Mouse (Mus musculus): ENCODE data around the gene Mgl2. TPM values are rescaled to one million over a fixed set of nuclear protein-coding genes. Genes with fewer than 3 reads are reported as not detected.
A peak's percentile ranks its signal among the peaks of the same experiment; 100 is the strongest.

Mgl2 gene
- polyA plus RNA-seq, 2 experiments = 0.61 to 1.1 TPM

DNA sequence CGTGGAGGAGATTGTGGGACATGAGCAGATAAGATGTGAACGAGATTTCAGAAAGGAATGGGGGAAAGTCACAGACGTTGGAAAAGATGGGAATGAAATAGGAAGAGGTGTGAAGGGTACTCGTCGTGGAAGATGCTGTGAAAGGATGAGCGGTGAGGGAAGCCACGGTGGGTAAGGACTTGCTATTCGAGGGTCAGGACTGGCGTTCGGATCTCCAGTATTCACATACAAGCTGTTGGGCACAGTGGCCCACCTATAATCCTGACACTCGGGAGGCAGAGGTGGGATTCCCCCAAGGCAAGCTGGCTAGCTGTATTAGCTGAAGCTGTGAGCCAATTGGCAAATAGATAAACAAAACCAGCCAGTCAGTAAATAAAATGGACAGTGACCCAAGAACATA is 48.6 kb downstream of the Mgl2 start:
- H3K9me3 ChIP-seq (ENCODE audit: control insufficient read depth, low read length) = no peaks in the 10 kb centered on the region
- no peak overlapping the region for H3K4me3 ChIP-seq (replicated peaks; ENCODE audit: low read length)
- H3K4me2 ChIP-seq (replicated peaks; ENCODE audit: low read depth, low read length, severe bottlenecking) = no peak overlapping the region
- 79% methylated on average over 11 of the region's 11 CpGs for WGBS
- no peak overlapping the region for H3K9ac ChIP-seq (ENCODE audit: low read depth, low read length, severe bottlenecking)
- H3K27ac ChIP-seq (replicated peaks; ENCODE audit: low read depth, low read length) = no peak overlapping the region
- DNase-seq (ENCODE audit: low spot score) (no peak), ATAC-seq (ENCODE audit: low FRiP score, low read depth) (no peak)
- no peaks in the 10 kb centered on the region for H3K27me3 ChIP-seq (ENCODE audit: control insufficient read depth, insufficient read depth, low read length)
- H3K4me1 ChIP-seq (ENCODE audit: control insufficient read depth, insufficient read depth, low read length) = no peaks in the 10 kb centered on the region
- no peak for TF ChIP-seq POLR2A (IDR thresholded peaks at IDR 0.05; ENCODE audit: borderline replicate concordance, extremely low read depth, insufficient read depth, insufficient read length)
- H3K36me3 ChIP-seq (ENCODE audit: control insufficient read depth, insufficient read depth, low read length) = no peaks in the 10 kb centered on the region

DNA sequence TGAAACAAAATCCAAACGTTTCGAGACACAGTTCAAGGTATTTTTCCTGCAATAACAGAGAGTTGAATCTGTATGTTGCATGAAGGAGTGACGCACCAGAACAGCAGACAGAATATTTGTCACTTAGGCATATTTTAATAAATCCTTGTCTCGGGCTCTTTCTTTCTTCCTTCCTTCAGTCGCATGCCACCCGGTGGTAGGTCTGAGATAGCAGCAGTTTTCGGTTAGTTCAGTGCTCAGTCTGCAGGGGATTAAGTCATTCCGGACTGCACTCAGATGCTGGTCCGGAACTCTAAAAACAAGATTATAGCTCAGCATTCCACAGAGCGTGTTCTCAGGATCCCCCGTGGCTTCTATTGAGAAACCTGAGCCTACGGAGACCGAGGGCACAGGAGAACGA is 49.3 kb downstream of the Mgl2 start:
- peak overlapping the region; percentile 11 for H3K4me2 ChIP-seq (replicated peaks; ENCODE audit: low read depth, low read length, severe bottlenecking)
- TF ChIP-seq POLR2A (IDR thresholded peaks at IDR 0.05; ENCODE audit: borderline replicate concordance, extremely low read depth, insufficient read depth, insufficient read length) = no peak

GRCm38 (mm10) chr11:70180496-70180895 is 50.4 kb downstream of the Mgl2 start:
- Histone ChIP-seq H3K27me3 (ENCODE audit: control insufficient read depth, insufficient read depth, low read length) (no peaks in the 10 kb centered on the region), H3K4me2 (replicated peaks; ENCODE audit: low read depth, low read length, severe bottlenecking) (no peak overlapping the region), H3K4me3 (replicated peaks; ENCODE audit: low read length) (no peak overlapping the region), H3K36me3 (ENCODE audit: control insufficient read depth, insufficient read depth, low read length) (no peaks in the 10 kb centered on the region), H3K9ac (ENCODE audit: low read depth, low read length, severe bottlenecking) (no peak overlapping the region), H3K9me3 (ENCODE audit: control insufficient read depth, low read length) (no peaks in the 10 kb centered on the region), H3K27ac (replicated peaks; ENCODE audit: low read depth, low read length) (no peak overlapping the region), H3K4me1 (ENCODE audit: control insufficient read depth, insufficient read depth, low read length) (no peaks in the 10 kb centered on the region)
- DNase-seq (ENCODE audit: low spot score) (no peak), ATAC-seq (ENCODE audit: low FRiP score, low read depth) (no peak)
- 88% methylated on average over 4 of the region's 4 CpGs for WGBS
- no peak for TF ChIP-seq POLR2A (IDR thresholded peaks at IDR 0.05; ENCODE audit: borderline replicate concordance, extremely low read depth, insufficient read depth, insufficient read length)

More for the DNA sequence above, 49.3 kb downstream of the Mgl2 start:
- no peaks in the 10 kb centered on the region for H3K4me1 ChIP-seq (ENCODE audit: control insufficient read depth, insufficient read depth, low read length)
- no peak overlapping the region for H3K9ac ChIP-seq (ENCODE audit: low read depth, low read length, severe bottlenecking)
- H3K27me3 ChIP-seq (ENCODE audit: control insufficient read depth, insufficient read depth, low read length) = no peaks in the 10 kb centered on the region
- H3K4me3 ChIP-seq (replicated peaks; ENCODE audit: low read length) = no peak overlapping the region
- DNase-seq (ENCODE audit: low spot score) = peak; percentile 14
- ATAC-seq (ENCODE audit: low FRiP score, low read depth) = no peak; the same call in 1 of the 2 replicates
- no peaks in the 10 kb centered on the region for H3K36me3 ChIP-seq (ENCODE audit: control insufficient read depth, insufficient read depth, low read length)
- H3K9me3 ChIP-seq (ENCODE audit: control insufficient read depth, low read length) = no peaks in the 10 kb centered on the region
- 30% methylated on average over 14 of the region's 14 CpGs for WGBS
- H3K27ac ChIP-seq (replicated peaks; ENCODE audit: low read depth, low read length) = no peak overlapping the region

- ATAC-seq (ENCODE audit: low FRiP score, low read depth) (no peak), DNase-seq (ENCODE audit: low spot score) (no peak)
- Histone ChIP-seq H3K9ac (ENCODE audit: low read depth, low read length, severe bottlenecking) (no peak overlapping the region), H3K36me3 (ENCODE audit: control insufficient read depth, insufficient read depth, low read length) (no peaks in the 10 kb centered on the region), H3K27ac (replicated peaks; ENCODE audit: low read depth, low read length) (no peak overlapping the region), H3K4me1 (ENCODE audit: control insufficient read depth, insufficient read depth, low read length) (no peaks in the 10 kb centered on the region), H3K4me3 (replicated peaks; ENCODE audit: low read length) (no peak overlapping the region), H3K9me3 (ENCODE audit: control insufficient read depth, low read length) (no peaks in the 10 kb centered on the region), H3K4me2 (replicated peaks; ENCODE audit: low read depth, low read length, severe bottlenecking) (no peak overlapping the region), H3K27me3 (ENCODE audit: control insufficient read depth, insufficient read depth, low read length) (no peaks in the 10 kb centered on the region)
- 68% methylated on average over 7 of the region's 7 CpGs for WGBS
- no peak for TF ChIP-seq POLR2A (IDR thresholded peaks at IDR 0.05; ENCODE audit: borderline replicate concordance, extremely low read depth, insufficient read depth, insufficient read length)
Observed at GRCm38 (mm10) chr11:70185120-70185519, 55.0 kb downstream of the Mgl2 start.

Other genes with a start within 250 kb of the Mgl2 start
- gene Kctd11, start 248.9 kb upstream of the Mgl2 start, polyA plus RNA-seq (2012; rRNA removed) = 5.1 and 5.3 TPM in 2 replicates
- gene Kctd11, start 248.9 kb upstream of the Mgl2 start, polyA plus RNA-seq (2014; fragmentation: Nextera tagmentation; extraction: Ambion mirVana) = 6.0 and 6.5 TPM in 2 replicates
- gene Acap1, start 234.8 kb upstream of the Mgl2 start, polyA plus RNA-seq (2012; rRNA removed) = 2.1 and 2.2 TPM in 2 replicates
- 2.1 TPM in 2 replicates for gene Acap1, start 234.8 kb upstream of the Mgl2 start, polyA plus RNA-seq (2014; fragmentation: Nextera tagmentation; extraction: Ambion mirVana)
- 8.6 and 8.9 TPM in 2 replicates for gene 2810408A11Rik, start 229.3 kb upstream of the Mgl2 start, polyA plus RNA-seq (2012; rRNA removed)
- 8.9 and 12.3 TPM in 2 replicates for gene 2810408A11Rik, start 229.3 kb upstream of the Mgl2 start, polyA plus RNA-seq (2014; fragmentation: Nextera tagmentation; extraction: Ambion mirVana)
- gene Neurl4, start 229.3 kb upstream of the Mgl2 start, polyA plus RNA-seq (2012; rRNA removed) = 74.3 and 74.6 TPM in 2 replicates
- gene Neurl4, start 229.3 kb upstream of the Mgl2 start, polyA plus RNA-seq (2014; fragmentation: Nextera tagmentation; extraction: Ambion mirVana) = 11.4 and 15.0 TPM in 2 replicates
- 94.0 and 110 TPM in 2 replicates for gene Gps2, start 216.4 kb upstream of the Mgl2 start, polyA plus RNA-seq (2012; rRNA removed)
- gene Gps2, start 216.4 kb upstream of the Mgl2 start, polyA plus RNA-seq (2014; fragmentation: Nextera tagmentation; extraction: Ambion mirVana) = 67.3 and 74.4 TPM in 2 replicates
- 1,009 and 1,079 TPM in 2 replicates for gene Eif5a, start 208.4 kb upstream of the Mgl2 start, polyA plus RNA-seq (2012; rRNA removed)
- 1,556 and 1,603 TPM in 2 replicates for gene Eif5a, start 208.4 kb upstream of the Mgl2 start, polyA plus RNA-seq (2014; fragmentation: Nextera tagmentation; extraction: Ambion mirVana)
- 70.1 and 92.8 TPM in 2 replicates for gene Ybx2, start 194.5 kb upstream of the Mgl2 start, polyA plus RNA-seq (2012; rRNA removed)
- 7.2 and 10.2 TPM in 2 replicates for gene Ybx2, start 194.5 kb upstream of the Mgl2 start, polyA plus RNA-seq (2014; fragmentation: Nextera tagmentation; extraction: Ambion mirVana)
- gene Slc2a4, start 182.1 kb upstream of the Mgl2 start, polyA plus RNA-seq (2012; rRNA removed) = 31.0 and 40.4 TPM in 2 replicates
- gene Slc2a4, start 182.1 kb upstream of the Mgl2 start, polyA plus RNA-seq (2014; fragmentation: Nextera tagmentation; extraction: Ambion mirVana) = 19.3 and 20.9 TPM in 2 replicates
- 6.3 and 8.7 TPM in 2 replicates for gene Cldn7, start 165.6 kb upstream of the Mgl2 start, polyA plus RNA-seq (2012; rRNA removed)
- gene Cldn7, start 165.6 kb upstream of the Mgl2 start, polyA plus RNA-seq (2014; fragmentation: Nextera tagmentation; extraction: Ambion mirVana) = 6.1 and 7.6 TPM in 2 replicates
- 117 and 125 TPM in 2 replicates for gene Ctdnep1, start 149.2 kb upstream of the Mgl2 start, polyA plus RNA-seq (2012; rRNA removed)
- gene Ctdnep1, start 149.2 kb upstream of the Mgl2 start, polyA plus RNA-seq (2014; fragmentation: Nextera tagmentation; extraction: Ambion mirVana) = 38.3 and 40.1 TPM in 2 replicates
- gene Elp5, start 147.8 kb upstream of the Mgl2 start, polyA plus RNA-seq (2012; rRNA removed) = 101 and 111 TPM in 2 replicates
- gene Elp5, start 147.8 kb upstream of the Mgl2 start, polyA plus RNA-seq (2014; fragmentation: Nextera tagmentation; extraction: Ambion mirVana) = 118 and 122 TPM in 2 replicates
- 431 and 477 TPM in 2 replicates for gene Gabarap, start 139.2 kb upstream of the Mgl2 start, polyA plus RNA-seq (2012; rRNA removed)
- gene Gabarap, start 139.2 kb upstream of the Mgl2 start, polyA plus RNA-seq (2014; fragmentation: Nextera tagmentation; extraction: Ambion mirVana) = 574 and 593 TPM in 2 replicates
- gene Phf23, start 134.6 kb upstream of the Mgl2 start, polyA plus RNA-seq (2012; rRNA removed) = 66.7 and 69.2 TPM in 2 replicates
- 51.7 and 60.5 TPM in 2 replicates for gene Phf23, start 134.6 kb upstream of the Mgl2 start, polyA plus RNA-seq (2014; fragmentation: Nextera tagmentation; extraction: Ambion mirVana)
- gene Dvl2, start 129.7 kb upstream of the Mgl2 start, polyA plus RNA-seq (2012; rRNA removed) = 65.4 and 81.0 TPM in 2 replicates
- gene Dvl2, start 129.7 kb upstream of the Mgl2 start, polyA plus RNA-seq (2014; fragmentation: Nextera tagmentation; extraction: Ambion mirVana) = 40.3 and 47.0 TPM in 2 replicates
- 52.9 and 55.4 TPM in 2 replicates for gene Acadvl, start 114.9 kb upstream of the Mgl2 start, polyA plus RNA-seq (2012; rRNA removed)
- gene Acadvl, start 114.9 kb upstream of the Mgl2 start, polyA plus RNA-seq (2014; fragmentation: Nextera tagmentation; extraction: Ambion mirVana) = 71.8 and 77.0 TPM in 2 replicates
- gene Dlg4, start 113.4 kb upstream of the Mgl2 start, polyA plus RNA-seq (2012; rRNA removed) = 89.6 and 99.8 TPM in 2 replicates
- 9.7 and 10.0 TPM in 2 replicates for gene Dlg4, start 113.4 kb upstream of the Mgl2 start, polyA plus RNA-seq (2014; fragmentation: Nextera tagmentation; extraction: Ambion mirVana)
- gene Asgr1, start 76.2 kb upstream of the Mgl2 start, polyA plus RNA-seq (2012; rRNA removed) = 1.6 and 2.3 TPM in 2 replicates
- 0.99 and 1.2 TPM in 2 replicates for gene Asgr1, start 76.2 kb upstream of the Mgl2 start, polyA plus RNA-seq (2014; fragmentation: Nextera tagmentation; extraction: Ambion mirVana)
- gene Asgr2, start 37.7 kb upstream of the Mgl2 start, polyA plus RNA-seq (2012; rRNA removed) = 0.24 and 0.53 TPM in 2 replicates
- gene Asgr2, start 37.7 kb upstream of the Mgl2 start, polyA plus RNA-seq (2014; fragmentation: Nextera tagmentation; extraction: Ambion mirVana) = 0.21 TPM in 1 of 2 replicates, not detected in the other
- 0.85 and 1.6 TPM in 2 replicates for gene Clec10a, start 25.9 kb downstream of the Mgl2 start, polyA plus RNA-seq (2012; rRNA removed)
- gene Clec10a, start 25.9 kb downstream of the Mgl2 start, polyA plus RNA-seq (2014; fragmentation: Nextera tagmentation; extraction: Ambion mirVana) = 1.2 and 1.8 TPM in 2 replicates
- 0.79 and 1.3 TPM in 2 replicates for gene Slc16a11, start 82.4 kb downstream of the Mgl2 start, polyA plus RNA-seq (2012; rRNA removed)
- gene Slc16a11, start 82.4 kb downstream of the Mgl2 start, polyA plus RNA-seq (2014; fragmentation: Nextera tagmentation; extraction: Ambion mirVana) = 0.21 and 0.47 TPM in 2 replicates
- 9.3 and 11.1 TPM in 2 replicates for gene Slc16a13, start 90.7 kb downstream of the Mgl2 start, polyA plus RNA-seq (2012; rRNA removed)
- 9.2 and 9.6 TPM in 2 replicates for gene Slc16a13, start 90.7 kb downstream of the Mgl2 start, polyA plus RNA-seq (2014; fragmentation: Nextera tagmentation; extraction: Ambion mirVana)
- gene Bcl6b, start 99.5 kb downstream of the Mgl2 start, polyA plus RNA-seq (2012; rRNA removed) = 11.2 and 12.2 TPM in 2 replicates
- 11.7 and 12.2 TPM in 2 replicates for gene Bcl6b, start 99.5 kb downstream of the Mgl2 start, polyA plus RNA-seq (2014; fragmentation: Nextera tagmentation; extraction: Ambion mirVana)
- gene 0610010K14Rik, start 107.6 kb downstream of the Mgl2 start, polyA plus RNA-seq (2012; rRNA removed) = 167 and 171 TPM in 2 replicates
- 178 and 193 TPM in 2 replicates for gene 0610010K14Rik, start 107.6 kb downstream of the Mgl2 start, polyA plus RNA-seq (2014; fragmentation: Nextera tagmentation; extraction: Ambion mirVana)
- 15.1 and 15.7 TPM in 2 replicates for gene Gm21988, start 109.5 kb downstream of the Mgl2 start, polyA plus RNA-seq (2012; rRNA removed)
- 12.9 and 13.1 TPM in 2 replicates for gene Gm21988, start 109.5 kb downstream of the Mgl2 start, polyA plus RNA-seq (2014; fragmentation: Nextera tagmentation; extraction: Ambion mirVana)
- gene Rnasek, start 109.5 kb downstream of the Mgl2 start, polyA plus RNA-seq (2012; rRNA removed) = 54.0 and 63.2 TPM in 2 replicates
- 171 and 176 TPM in 2 replicates for gene Rnasek, start 109.5 kb downstream of the Mgl2 start, polyA plus RNA-seq (2014; fragmentation: Nextera tagmentation; extraction: Ambion mirVana)
- gene Alox12, start 125.0 kb downstream of the Mgl2 start, polyA plus RNA-seq (2012; rRNA removed) = 7.4 and 7.8 TPM in 2 replicates
- gene Alox12, start 125.0 kb downstream of the Mgl2 start, polyA plus RNA-seq (2014; fragmentation: Nextera tagmentation; extraction: Ambion mirVana) = 8.0 and 11.1 TPM in 2 replicates
- 0.04 and 0.09 TPM in 2 replicates for gene Alox12e, start 192.3 kb downstream of the Mgl2 start, polyA plus RNA-seq (2012; rRNA removed)
- 0.12 and 0.26 TPM in 2 replicates for gene Alox12e, start 192.3 kb downstream of the Mgl2 start, polyA plus RNA-seq (2014; fragmentation: Nextera tagmentation; extraction: Ambion mirVana)
- gene Alox15, start 221.7 kb downstream of the Mgl2 start, polyA plus RNA-seq (2012; rRNA removed) = 0.15 and 0.31 TPM in 2 replicates
- 0.25 TPM in 1 of 2 replicates, not detected in the other for gene Alox15, start 221.7 kb downstream of the Mgl2 start, polyA plus RNA-seq (2014; fragmentation: Nextera tagmentation; extraction: Ambion mirVana)

Measured in limb, embryonic 14.5 days (tissue).